Mouse (Mus musculus): ENCODE data around the gene Rpl38. TPM values are rescaled to one million over a fixed set of nuclear protein-coding genes. Genes with fewer than 3 reads are reported as not detected.

Gene Rpl38
- polyA plus RNA-seq, 1 experiment from 2014 or later = 839 TPM

Other genes starting within 250 kb of the Rpl38 start
- 12.3 and 15.1 TPM in 2 replicates for gene Ttyh2, start 6.9 kb downstream of the Rpl38 start, polyA plus RNA-seq (2016; fragmentation: Nextera tagmentation; extraction: Ambion mirVana)
- 1.3 and 2.4 TPM in 2 replicates for gene Dnaic2, start 58.9 kb downstream of the Rpl38 start, polyA plus RNA-seq (2016; fragmentation: Nextera tagmentation; extraction: Ambion mirVana)
- 0.45 and 0.73 TPM in 2 replicates for gene Kif19a, start 96.9 kb downstream of the Rpl38 start, polyA plus RNA-seq (2016; fragmentation: Nextera tagmentation; extraction: Ambion mirVana)
- gene Btbd17, start 127.4 kb downstream of the Rpl38 start, polyA plus RNA-seq (2016; fragmentation: Nextera tagmentation; extraction: Ambion mirVana) = 61.0 and 68.5 TPM in 2 replicates
- gene Gpr142, start 130.4 kb downstream of the Rpl38 start, polyA plus RNA-seq (2016; fragmentation: Nextera tagmentation; extraction: Ambion mirVana) = not detected in 2 replicates
- 10.4 and 16.8 TPM in 2 replicates for gene Gprc5c, start 182.6 kb downstream of the Rpl38 start, polyA plus RNA-seq (2016; fragmentation: Nextera tagmentation; extraction: Ambion mirVana)
- gene Cd300a, start 221.5 kb downstream of the Rpl38 start, polyA plus RNA-seq (2016; fragmentation: Nextera tagmentation; extraction: Ambion mirVana) = 0.71 and 0.97 TPM in 2 replicates

Measured in midbrain, embryonic 12.5 days (tissue).